Mouse (Mus musculus) erythroid progenitor cell, adult 5-6 weeks (primary cell): Measurements from ENCODE around the gene Arl15. TPM values are rescaled to one million over a fixed set of nuclear protein-coding genes. Genes with fewer than 3 reads are reported as not detected.
A peak's percentile ranks its signal among the peaks of the same experiment; 100 is the strongest.

ENCODE experiments used
- ATAC-seq: replicated peaks from 2 replicates; pipeline ENCODE4 v1.8.0; 2016; ENCODE audit warnings: moderate number of reproducible peaks, mild to moderate bottlenecking, moderate TSS enrichment, inconsistent platforms; ENCODE audit not compliant: poor library complexity, low FRiP score, severe bottlenecking
- total RNA-seq, 2 experiments: library from RNA; stranded (forward) in 1 of 2; stranded (reverse) in 1 of 2; fragments of 150-400 nt in 1 of 2; fragments of 186-747, 209-891 nt in 1 of 2; gene quantifications; 2 replicates each; pipeline versions ENCODE4 v1.2.3 to v1.2.4; 2015 to 2017; ENCODE audit warnings: low replicate concordance in 2 of 2

The Arl15 gene
- total RNA-seq, 2 experiments from 2014 or later: 10.5 to 23.5 TPM

- ATAC-seq: peak; percentile 54
These were observed 48.4 kb downstream of the Arl15 start for GRCm38 (mm10) chr13:113842411-113843309.

GRCm38 (mm10) chr13:113843310-113843649, 49.0 kb downstream of the Arl15 start:
- ATAC-seq: peak; percentile 93

GRCm38 (mm10) chr13:113843901-113844300, 49.6 kb downstream of the Arl15 start:
- ATAC-seq: no peak

- no peak for ATAC-seq
These were observed 50.4 kb downstream of the Arl15 start for GRCm38 (mm10) chr13:113844717-113845116.

GRCm38 (mm10) chr13:113845229-113845628, 50.9 kb downstream of the Arl15 start:
- ATAC-seq: no peak

- ATAC-seq: no peak
These were observed 52.1 kb downstream of the Arl15 start for GRCm38 (mm10) chr13:113846413-113846812.

GRCm38 (mm10) chr13:113850431-113851034, 56.2 kb downstream of the Arl15 start:
- ATAC-seq: peak; percentile 39; the same call in 1 of the 2 replicates

- no peak for ATAC-seq
These were observed 57.5 kb downstream of the Arl15 start for GRCm38 (mm10) chr13:113851602-113852375.

GRCm38 (mm10) chr13:113852376-113852666, 58.0 kb downstream of the Arl15 start:
- ATAC-seq: no peak

GRCm38 (mm10) chr13:113854146-113854545, 59.8 kb downstream of the Arl15 start:
- no peak for ATAC-seq

GRCm38 (mm10) chr13:113854551-113855312, 60.4 kb downstream of the Arl15 start:
- no peak for ATAC-seq

- no peak for ATAC-seq
These were observed 62.6 kb downstream of the Arl15 start for GRCm38 (mm10) chr13:113856946-113857345.

GRCm38 (mm10) chr13:113858667-113859391, 64.5 kb downstream of the Arl15 start:
- peak; percentile 77 for ATAC-seq

GRCm38 (mm10) chr13:113859392-113859776, 65.1 kb downstream of the Arl15 start:
- ATAC-seq: peak; percentile 88

GRCm38 (mm10) chr13:113860816-113861215, 66.5 kb downstream of the Arl15 start:
- ATAC-seq: no peak

- no peak for ATAC-seq
These were observed 66.9 kb downstream of the Arl15 start for GRCm38 (mm10) chr13:113861231-113861630.

GRCm38 (mm10) chr13:113862951-113863350, 68.6 kb downstream of the Arl15 start:
- ATAC-seq: no peak

GRCm38 (mm10) chr13:113863688-113864087, 69.4 kb downstream of the Arl15 start:
- ATAC-seq: no peak

- ATAC-seq: no peak
These were observed 70.0 kb downstream of the Arl15 start for GRCm38 (mm10) chr13:113864278-113864677.
